Mouse (Mus musculus) forebrain, postnatal 0 days (tissue): ENCODE data around the gene Acta1. TPM values are rescaled to one million over a fixed set of nuclear protein-coding genes. Genes with fewer than 3 reads are reported as not detected.

Source experiments
- ATAC-seq: fragments of 200-750 bp; cut with Nextera tagmentation; 2 replicates; pipeline ENCODE4 v1.8.0; 2017; ENCODE audit warnings: mild to moderate bottlenecking, moderate library complexity
- DNase-seq: peaks from one replicate; pipeline ENCODE4 v3.0.0-alpha.2; 2015
- H3K27ac ChIP-seq: fragments of 300-500 bp; sonication (generic); 2 replicates; pipeline ENCODE4 v1.5.1; 2014; ENCODE audit warnings: low read depth, mild to moderate bottlenecking, antibody characterized with exemption, low read length, moderate library complexity, mixed read lengths
- H3K27me3 ChIP-seq: fragments of 300-500 bp; sonication (generic); 2 replicates; pipeline ENCODE4 v1.6.1; 2014; ENCODE audit warnings: mild to moderate bottlenecking, low read length, mixed read lengths; ENCODE audit not compliant: insufficient read depth
- H3K36me3 ChIP-seq: fragments of 300-500 bp; sonication (generic); 2 replicates; pipeline ENCODE4 v1.6.1; 2014; ENCODE audit warnings: mild to moderate bottlenecking, moderate library complexity; ENCODE audit not compliant: insufficient read depth
- H3K4me1 ChIP-seq: fragments of 300-500 bp; sonication (generic); 2 replicates; pipeline ENCODE4 v1.6.1; 2014; ENCODE audit warnings: antibody characterized with exemption; ENCODE audit not compliant: insufficient read depth
- H3K4me2 ChIP-seq: fragments of 300-500 bp; sonication (generic); 2 replicates; pipeline ENCODE4 v1.6.1; 2014; ENCODE audit warnings: low read depth, mild to moderate bottlenecking, moderate library complexity
- H3K4me3 ChIP-seq: fragments of 300-500 bp; sonication (generic); 2 replicates; pipeline ENCODE4 v1.5.1; 2014; ENCODE audit warnings: low read depth, low read length, mixed read lengths
- H3K9ac ChIP-seq: fragments of 300-500 bp; sonication (generic); 2 replicates; pipeline ENCODE4 v1.6.1; 2014; ENCODE audit warnings: mild to moderate bottlenecking
- H3K9me3 ChIP-seq: fragments of 300-500 bp; sonication (generic); 2 replicates; pipeline ENCODE4 v1.6.1; 2016; ENCODE audit warnings: low read length
- CTCF ChIP-seq: sonication (generic); IDR thresholded peaks from 2 replicates; pipeline ENCODE4 v1.5.1; 2016; ENCODE audit warnings: antibody characterized with exemption, control low read depth, low read depth
- WGBS: fragments of 180-500 bp; shearing (Covaris S2); extraction: QIAGEN DNeasy Blood & Tissue Kit; methylation state at CpG from one replicate; pipeline ENCODE4 v1.1.7; 2014; 5-methylcytosine and 5-hydroxymethylcytosine counted together
- polyA plus RNA-seq: library from polyadenylated mRNA; unstranded; fragments of >200 nt; fragmentation: Nextera tagmentation; extraction: Ambion mirVana; gene quantifications from 2 replicates; pipeline ENCODE4 v1.2.1, GENCODE M21; 2015
- total RNA-seq: library from RNA; depleted of rRNA; stranded (reverse); fragments of >200 nt; gene quantifications from 2 replicates; pipeline ENCODE4 v1.2.3, GENCODE M21; 2014; rRNA removed

The Acta1 gene
- total RNA-seq (10.5 and 20.1 TPM in 2 replicates), polyA plus RNA-seq (17.1 and 20.4 TPM in 2 replicates)

GRCm38 (mm10) chr8:123894502-123895097 lies at the start of gene Acta1:
TSS of gene Acta1 (minus strand) at chr8:123894751.
- no peak for DNase-seq
- Histone ChIP-seq H3K27ac (no peak within 1 kb of the TSS), H3K9ac (no peak within 1 kb of the TSS), H3K9me3 (no peaks in the 10 kb centered on the region), H3K36me3 (peaks cover 6% of the 10 kb centered on the region; the same call in 1 of the 2 replicates), H3K4me1 (peaks cover 11% of the 10 kb centered on the region; the same call in 1 of the 2 replicates), H3K27me3 (peaks cover 28% of the 10 kb centered on the region), H3K4me3 (no peak within 1 kb of the TSS), H3K4me2 (no peak within 1 kb of the TSS)
- 27% methylated on average over 15 of the region's 15 CpGs for whole genome bisulfite sequencing
- ATAC-seq: no peak
- no peak for TF ChIP-seq CTCF

GRCm38 (mm10) chr8:123929026-123929425 lies 34.5 kb upstream of the Acta1 start:
- 94% methylated on average over 7 of the region's 7 CpGs for WGBS
- H3K4me1 ChIP-seq: no peaks in the 10 kb centered on the region
- H3K36me3 ChIP-seq: peaks cover 60% of the 10 kb centered on the region
- no peak for TF ChIP-seq CTCF
- ATAC-seq (no peak), DNase-seq (no peak)
- no peak overlapping the region for H3K4me3 ChIP-seq
- no peak overlapping the region for H3K9ac ChIP-seq
- no peak overlapping the region for H3K27ac ChIP-seq
- no peak overlapping the region for H3K4me2 ChIP-seq
- H3K27me3 ChIP-seq: no peaks in the 10 kb centered on the region
- H3K9me3 ChIP-seq: no peaks in the 10 kb centered on the region

- H3K36me3 ChIP-seq: peaks cover 61% of the 10 kb centered on the region
- DNase-seq (no peak), ATAC-seq (no peak)
- TF ChIP-seq CTCF: no peak
- H3K4me1 ChIP-seq: no peaks in the 10 kb centered on the region
- H3K9ac ChIP-seq: no peak overlapping the region
- H3K9me3 ChIP-seq: no peaks in the 10 kb centered on the region
- WGBS: 83% methylated on average over 3 of the region's 3 CpGs
- no peak overlapping the region for H3K4me2 ChIP-seq
- no peak overlapping the region for H3K27ac ChIP-seq
- no peak overlapping the region for H3K4me3 ChIP-seq
- no peaks in the 10 kb centered on the region for H3K27me3 ChIP-seq
These were observed 31.1 kb upstream of the Acta1 start for GRCm38 (mm10) chr8:123925671-123926070.

- 6% methylated on average over 2 of the region's 2 CpGs for WGBS
- H3K27me3 ChIP-seq: no peaks in the 10 kb centered on the region
- H3K4me2 ChIP-seq: no peak overlapping the region
- TF ChIP-seq CTCF: peak; percentile 94
- DNase-seq: peak; percentile 89
- no peaks in the 10 kb centered on the region for H3K4me1 ChIP-seq
- peak; percentile 92 for ATAC-seq
- no peak overlapping the region for H3K4me3 ChIP-seq
- peaks cover 62% of the 10 kb centered on the region for H3K36me3 ChIP-seq
- H3K9me3 ChIP-seq: no peaks in the 10 kb centered on the region
- H3K9ac ChIP-seq: no peak overlapping the region
- no peak overlapping the region for H3K27ac ChIP-seq
These were observed 30.2 kb upstream of the Acta1 start for GRCm38 (mm10) chr8:123924719-123925118.

- no peak overlapping the region for H3K4me2 ChIP-seq
- ATAC-seq (no peak), DNase-seq (no peak)
- no peak for TF ChIP-seq CTCF
- peaks cover 80% of the 10 kb centered on the region for H3K36me3 ChIP-seq
- WGBS: 93% methylated on average over 3 of the region's 3 CpGs
- no peaks in the 10 kb centered on the region for H3K27me3 ChIP-seq
- no peaks in the 10 kb centered on the region for H3K4me1 ChIP-seq
- H3K4me3 ChIP-seq: no peak overlapping the region
- no peak overlapping the region for H3K9ac ChIP-seq
- no peaks in the 10 kb centered on the region for H3K9me3 ChIP-seq
- H3K27ac ChIP-seq: no peak overlapping the region
These were observed 20.1 kb upstream of the Acta1 start for GRCm38 (mm10) chr8:123914635-123915034.

DNA sequence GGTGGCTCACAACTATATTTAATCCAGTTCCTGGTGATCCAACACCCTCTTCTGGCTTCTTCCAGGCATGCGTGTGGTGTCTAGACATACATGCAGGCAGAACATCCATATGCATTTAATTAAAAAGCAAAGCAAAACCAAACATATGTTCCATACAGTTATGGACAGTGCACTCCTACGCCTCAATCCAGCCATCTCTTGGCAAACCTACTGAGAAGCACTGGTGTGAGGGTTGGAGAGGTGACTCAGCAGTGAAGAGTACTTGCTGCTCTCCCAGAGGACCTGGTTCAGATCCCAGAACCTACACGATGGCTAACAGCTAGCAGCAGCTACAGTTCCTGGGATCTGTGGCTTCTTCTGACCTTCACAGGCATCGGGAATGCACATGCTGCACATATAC lies 17.7 kb upstream of the Acta1 start:
- ATAC-seq (no peak), DNase-seq (no peak)
- no peak for TF ChIP-seq CTCF
- 90% methylated on average over 4 of the region's 4 CpGs for WGBS
- H3K9me3 ChIP-seq: no peaks in the 10 kb centered on the region
- H3K36me3 ChIP-seq: peaks cover 72% of the 10 kb centered on the region
- H3K4me2 ChIP-seq: no peak overlapping the region
- H3K4me3 ChIP-seq: no peak overlapping the region
- H3K4me1 ChIP-seq: no peaks in the 10 kb centered on the region
- no peaks in the 10 kb centered on the region for H3K27me3 ChIP-seq
- no peak overlapping the region for H3K27ac ChIP-seq
- no peak overlapping the region for H3K9ac ChIP-seq

- no peak overlapping the region for H3K4me3 ChIP-seq
- H3K36me3 ChIP-seq: peaks cover 71% of the 10 kb centered on the region
- 90% methylated on average over 6 of the region's 6 CpGs for WGBS
- H3K27me3 ChIP-seq: no peaks in the 10 kb centered on the region
- no peak overlapping the region for H3K9ac ChIP-seq
- no peaks in the 10 kb centered on the region for H3K9me3 ChIP-seq
- no peaks in the 10 kb centered on the region for H3K4me1 ChIP-seq
- H3K27ac ChIP-seq: no peak overlapping the region
- TF ChIP-seq CTCF: no peak
- H3K4me2 ChIP-seq: no peak overlapping the region
- ATAC-seq (no peak), DNase-seq (no peak)
These were observed 13.1 kb upstream of the Acta1 start for GRCm38 (mm10) chr8:123907604-123908003.
